Mouse (Mus musculus) spleen, adult 2 months (tissue): ENCODE measurements around the gene Traf4. TPM values are rescaled to one million over a fixed set of nuclear protein-coding genes. Genes with fewer than 3 reads are reported as not detected.
"Not testable (repeated sequence)": the region's sequence is repeated elsewhere in the genome, so short reads cannot be mapped to it uniquely, and the experiment has no call there.

Source experiments
- DNase-seq, 2 experiments: peaks; one replicate each; pipeline versions ENCODE4 v3.0.0 to v3.0.0-alpha.2; 2012 to 2021; ENCODE audit warnings: low spot score in 2 of 2, low read depth in 1 of 2
- H3K27ac ChIP-seq: fragments of 200-500 bp; 2 replicates; pipeline ENCODE4 v1.5.1; 2012; ENCODE audit warnings: low read length, inconsistent platforms; ENCODE audit not compliant: insufficient read depth
- H3K27me3 ChIP-seq: fragments of 200-500 bp; 2 replicates; pipeline ENCODE4 v1.6.1; 2012; ENCODE audit warnings: mild to moderate bottlenecking, moderate library complexity, low read length, inconsistent platforms; ENCODE audit not compliant: control insufficient read depth, insufficient read depth
- H3K36me3 ChIP-seq: fragments of 200-500 bp; 2 replicates; pipeline ENCODE4 v1.6.1; 2012; ENCODE audit warnings: mild to moderate bottlenecking, low read length, inconsistent platforms; ENCODE audit not compliant: control insufficient read depth, insufficient read depth
- H3K4me1 ChIP-seq: fragments of 200-500 bp; 2 replicates; pipeline ENCODE4 v1.6.1; 2011; ENCODE audit warnings: inconsistent platforms; ENCODE audit not compliant: control insufficient read depth, insufficient read depth, insufficient read length
- H3K4me3 ChIP-seq: fragments of 200-500 bp; 2 replicates; pipeline ENCODE4 v1.5.1; 2011; ENCODE audit warnings: mild to moderate bottlenecking, inconsistent platforms; ENCODE audit not compliant: insufficient read depth, insufficient read length; ENCODE audit errors: extremely low read depth
- CTCF ChIP-seq: fragments of 200-500 bp; IDR thresholded peaks from 2 replicates; pipeline ENCODE4 v1.5.1; 2011; ENCODE audit warnings: mild to moderate bottlenecking, inconsistent platforms; ENCODE audit not compliant: insufficient read depth, insufficient read length, insufficient replicate concordance; ENCODE audit errors: extremely low read depth
- POLR2A ChIP-seq: fragments of 200-500 bp; IDR thresholded peaks from 2 replicates; pipeline ENCODE4 v1.6.1; 2011; ENCODE audit warnings: low read depth, low read length, inconsistent platforms
- WGBS: fragments of 180-500 bp; shearing (Covaris S2); methylation state at CpG from one replicate; pipeline ENCODE4 v1.1.7; 2018; 5-methylcytosine and 5-hydroxymethylcytosine counted together
- polyA plus RNA-seq: library from polyadenylated mRNA; depleted of rRNA; stranded (reverse); fragments of >200 nt; gene quantifications from 2 replicates; pipeline ENCODE4 v1.2.3, GENCODE M21; 2012

Gene Traf4
- polyA plus RNA-seq, 1 experiment: 43.4 TPM

GRCm38 (mm10) chr11:78140665-78141064 lies 24.7 kb downstream of the Traf4 start:
- Histone ChIP-seq H3K4me3 (no peak overlapping the region), H3K27ac (no peak overlapping the region), H3K36me3 (peaks cover 8% of the 10 kb centered on the region), H3K4me1 (no peaks in the 10 kb centered on the region), H3K27me3 (no peaks in the 10 kb centered on the region)
- 60% methylated on average over 5 of the region's 5 CpGs for WGBS
- no peak for DNase-seq
- TF ChIP-seq CTCF: no peak
- TF ChIP-seq POLR2A: no peak

GRCm38 (mm10) chr11:78138023-78138422 lies 27.4 kb downstream of the Traf4 start:
- H3K4me3 ChIP-seq: no peak overlapping the region
- no peak for DNase-seq
- no peaks in the 10 kb centered on the region for H3K4me1 ChIP-seq
- WGBS: 90% methylated on average over 3 of the region's 3 CpGs
- no peaks in the 10 kb centered on the region for H3K27me3 ChIP-seq
- no peaks in the 10 kb centered on the region for H3K36me3 ChIP-seq
- TF ChIP-seq CTCF (no peak), POLR2A (no peak)
- H3K27ac ChIP-seq: no peak overlapping the region

DNA sequence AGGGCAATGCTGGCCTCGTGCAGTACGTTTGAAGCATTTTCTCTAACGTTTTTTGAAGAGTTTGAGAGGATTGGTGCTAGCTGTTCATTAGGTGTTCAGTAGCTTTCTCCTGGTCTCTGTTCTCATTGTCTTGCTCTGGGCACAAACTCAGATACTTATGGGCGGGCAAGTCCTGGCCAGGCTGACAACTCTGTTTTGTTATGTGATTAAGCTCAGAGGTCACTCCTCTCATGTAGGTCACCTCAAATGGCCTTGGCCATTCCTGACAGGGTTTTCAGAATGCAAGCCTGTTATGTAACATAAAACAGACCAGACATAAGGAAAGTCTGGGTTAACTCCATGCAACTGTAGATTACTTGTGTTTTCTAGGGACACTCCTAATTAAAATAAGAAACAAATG lies 27.8 kb downstream of the Traf4 start:
- H3K4me3 ChIP-seq: no peak overlapping the region
- WGBS: 89% methylated on average over 4 of the region's 4 CpGs
- H3K36me3 ChIP-seq: no peaks in the 10 kb centered on the region
- no peaks in the 10 kb centered on the region for H3K27me3 ChIP-seq
- H3K27ac ChIP-seq: no peak overlapping the region
- TF ChIP-seq CTCF (no peak), POLR2A (no peak)
- no peaks in the 10 kb centered on the region for H3K4me1 ChIP-seq
- no peak for DNase-seq

GRCm38 (mm10) chr11:78136132-78136531 lies 29.3 kb downstream of the Traf4 start:
- Histone ChIP-seq H3K4me1 (no peaks in the 10 kb centered on the region), H3K27me3 (no peaks in the 10 kb centered on the region), H3K36me3 (no peaks in the 10 kb centered on the region), H3K4me3 (no peak overlapping the region), H3K27ac (no peak overlapping the region)
- WGBS: 72% methylated on average over 1 of the region's 1 CpGs
- TF ChIP-seq CTCF: no peak
- TF ChIP-seq POLR2A: no peak
- DNase-seq: no peak

DNA sequence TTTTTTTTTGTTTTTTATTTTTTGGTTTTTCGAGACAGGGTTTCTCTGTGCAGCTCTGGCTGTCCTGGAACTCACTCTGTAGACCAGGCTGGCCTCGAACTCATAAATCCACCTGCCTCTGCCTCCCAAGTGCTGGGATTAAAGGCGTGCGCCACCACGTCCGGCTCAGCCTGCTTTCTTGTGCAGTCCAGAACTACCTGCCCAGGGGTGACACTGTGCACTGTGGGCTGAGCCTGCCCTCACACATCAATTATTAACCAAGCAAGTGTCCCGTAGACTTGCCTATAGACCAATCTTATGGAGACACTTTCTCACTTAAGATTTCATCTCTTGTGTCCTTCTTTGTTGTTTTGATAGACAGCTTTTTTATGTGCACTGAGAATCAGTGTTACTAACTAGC lies 30.1 kb downstream of the Traf4 start:
- DNase-seq, H3K4me3 ChIP-seq, H3K4me1 ChIP-seq, H3K27ac ChIP-seq, H3K27me3 ChIP-seq, H3K36me3 ChIP-seq: not testable (repeated sequence)
- 92% methylated on average over 7 of the region's 7 CpGs for WGBS

DNA sequence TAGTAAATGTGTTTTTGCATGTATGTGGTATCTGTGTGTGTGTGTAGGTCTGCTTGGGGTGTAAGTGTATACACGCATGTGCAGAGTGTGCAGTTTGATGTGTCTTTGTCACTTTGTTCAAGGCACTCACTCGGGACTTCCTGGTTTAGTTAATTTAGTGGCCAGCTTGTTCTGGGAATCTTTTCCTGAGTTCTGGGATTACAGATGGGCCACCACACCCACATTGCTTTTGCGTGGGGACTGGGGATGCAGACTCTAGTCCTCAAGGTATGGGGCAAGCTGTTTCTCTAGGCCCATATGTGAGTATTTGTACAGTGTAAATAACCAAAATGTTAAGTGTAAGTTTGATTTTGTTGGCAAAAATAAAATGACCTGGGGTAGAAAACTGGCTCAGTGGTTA lies 31.0 kb downstream of the Traf4 start:
- WGBS: 80% methylated on average over 3 of the region's 3 CpGs
- no peaks in the 10 kb centered on the region for H3K27me3 ChIP-seq
- no peaks in the 10 kb centered on the region for H3K36me3 ChIP-seq
- no peaks in the 10 kb centered on the region for H3K4me1 ChIP-seq
- TF ChIP-seq POLR2A: no peak
- no peak for TF ChIP-seq CTCF
- no peak for DNase-seq
- no peak overlapping the region for H3K27ac ChIP-seq
- no peak overlapping the region for H3K4me3 ChIP-seq

DNA sequence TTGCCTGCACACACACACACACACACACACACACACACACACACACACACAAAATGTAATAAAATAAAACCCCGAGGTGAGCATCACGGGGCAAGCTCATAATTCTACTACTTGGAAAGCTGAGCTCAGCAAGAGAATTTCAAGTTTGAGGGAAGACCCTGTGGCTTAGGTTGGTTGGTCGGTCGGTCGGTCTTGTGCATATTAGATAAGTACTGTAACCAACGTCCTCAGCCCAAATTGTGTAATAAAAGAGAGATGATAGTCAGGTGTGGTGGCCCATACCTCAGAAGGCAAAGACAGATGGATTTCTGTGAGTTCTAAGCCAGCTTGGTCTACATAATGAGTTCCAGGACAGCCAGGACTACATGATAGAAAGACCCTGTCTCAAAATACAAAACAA lies 31.5 kb downstream of the Traf4 start:
- no peaks in the 10 kb centered on the region for H3K36me3 ChIP-seq
- H3K27me3 ChIP-seq: no peaks in the 10 kb centered on the region
- TF ChIP-seq POLR2A (no peak), CTCF (no peak)
- 79% methylated on average over 6 of the region's 6 CpGs for WGBS
- no peak overlapping the region for H3K4me3 ChIP-seq
- H3K27ac ChIP-seq: no peak overlapping the region
- no peak for DNase-seq
- no peaks in the 10 kb centered on the region for H3K4me1 ChIP-seq
